Comparison of ENCODE assay signal across 1 mouse cellular context in the genomic region with DNA sequence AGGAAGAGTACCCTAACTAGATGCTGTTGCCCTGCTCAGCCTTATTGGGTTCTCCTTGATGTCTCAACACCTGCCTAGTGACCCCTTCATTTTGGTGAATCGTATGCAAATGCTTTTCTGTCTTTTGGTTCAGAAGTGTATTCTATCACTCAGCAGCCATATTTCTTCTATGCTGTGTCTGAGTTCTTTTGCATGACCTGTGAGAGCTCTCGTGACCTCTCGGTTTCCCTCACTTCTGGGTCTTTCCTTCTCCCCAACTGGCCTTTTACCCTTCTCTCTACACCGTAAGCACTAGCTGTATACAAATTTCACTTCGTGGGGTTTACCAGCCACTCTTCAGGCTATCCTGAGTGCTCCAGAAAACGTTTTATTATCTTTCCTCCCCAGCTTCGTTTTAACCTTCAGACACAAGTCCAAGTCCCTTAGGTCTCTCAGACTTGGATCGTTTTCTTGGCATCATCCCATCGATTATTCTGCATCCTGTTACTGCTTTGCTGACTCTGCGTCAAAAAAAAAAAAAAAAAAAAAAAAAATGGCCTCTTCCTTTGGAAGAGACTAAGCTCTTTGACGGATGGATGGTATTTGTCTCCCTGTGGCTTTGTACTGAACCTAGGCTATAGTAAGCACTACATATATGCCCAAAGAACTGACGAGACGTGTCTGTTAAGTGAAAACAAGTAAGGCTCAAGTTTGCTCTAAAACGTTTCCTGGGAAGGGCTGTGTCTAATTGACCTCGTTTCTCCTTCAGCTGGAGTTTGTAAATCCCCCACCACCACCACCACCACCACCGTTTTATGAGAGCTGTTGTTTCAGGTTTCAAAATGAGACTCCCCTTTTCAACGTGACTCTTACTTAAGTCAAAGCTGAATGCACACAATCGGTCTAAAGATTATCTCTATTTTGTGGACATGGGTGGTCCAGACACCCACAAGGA.
TF ChIP-seq lines count a peak whose summit lies in the region.

No protein-coding gene starts in this region.

TF ChIP-seq in ES-E14, 5 proteins besides CTCF, POLR2A, EP300 and RAD21 (continued from another document):
- TF ChIP-seq ZNF384 (IDR thresholded peaks at IDR 0.05; ENCODE audit: low read depth, low read length), result 0 out of 2 replicates have a peak, but pooled peaks have one; percentile 37
- no peak for TF ChIP-seq MAFK (IDR thresholded peaks at IDR 0.05; ENCODE audit: insufficient read depth, low read depth, low read length)
